Mouse (Mus musculus) left cerebral cortex, adult 8-10 months (tissue): ENCODE measurements around the gene Arhgap6. TPM values are rescaled to one million over a fixed set of nuclear protein-coding genes. Genes with fewer than 3 reads are reported as not detected.

Experiments
- DNase-seq, 2 experiments: peaks; one replicate each; pipeline ENCODE4 v3.0.0; 2022; ENCODE audit warnings: low spot score in 2 of 2
- total RNA-seq, 4 experiments: library from RNA; stranded (reverse); gene quantifications; 2 replicates each; pipeline ENCODE4 v1.2.4; 2022

Gene Arhgap6
- total RNA-seq, 4 experiments from 2014 or later = 9.2 to 11.1 (median 10.8) TPM

DNA sequence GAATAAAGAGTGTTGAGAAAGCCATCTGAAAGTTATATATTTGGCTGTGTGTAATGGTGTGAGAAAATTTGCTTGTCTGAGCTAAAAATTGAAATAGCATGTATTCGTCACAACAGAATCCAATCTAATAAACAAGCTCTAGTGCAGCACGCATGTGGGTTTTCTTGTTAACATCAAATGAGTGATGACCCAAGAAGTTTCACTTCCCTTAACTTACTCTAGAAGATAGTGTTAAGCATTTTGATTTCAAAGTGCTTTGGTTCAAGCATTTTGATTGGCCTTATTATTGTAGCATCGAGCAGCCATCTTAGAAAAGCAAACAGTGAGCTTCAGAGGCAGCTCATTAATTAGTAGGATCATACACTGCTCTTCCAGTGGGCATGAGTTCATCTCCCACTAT, 315.1 kb downstream of the Arhgap6 start:
- DNase-seq = no peak

DNA sequence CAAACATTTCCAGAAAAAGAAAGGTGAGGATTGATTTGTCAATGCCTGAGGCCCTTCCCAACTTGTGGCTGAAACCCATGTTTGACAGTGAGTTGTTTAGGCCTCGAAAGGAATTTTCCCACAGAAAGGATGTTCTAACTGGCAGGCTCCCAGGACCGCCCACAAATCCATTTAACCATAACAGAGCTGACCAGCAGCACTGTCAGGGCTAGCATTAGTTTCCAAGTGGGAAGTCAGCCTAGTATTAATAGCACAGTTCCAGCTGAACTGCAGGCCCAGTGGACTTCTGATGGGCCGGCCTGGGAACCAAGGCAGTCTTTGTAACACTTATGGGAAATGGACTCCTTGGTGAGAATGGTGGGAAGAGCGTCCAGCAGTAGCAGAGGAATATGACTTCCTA, 317.8 kb downstream of the Arhgap6 start:
- DNase-seq = no peak

DNA sequence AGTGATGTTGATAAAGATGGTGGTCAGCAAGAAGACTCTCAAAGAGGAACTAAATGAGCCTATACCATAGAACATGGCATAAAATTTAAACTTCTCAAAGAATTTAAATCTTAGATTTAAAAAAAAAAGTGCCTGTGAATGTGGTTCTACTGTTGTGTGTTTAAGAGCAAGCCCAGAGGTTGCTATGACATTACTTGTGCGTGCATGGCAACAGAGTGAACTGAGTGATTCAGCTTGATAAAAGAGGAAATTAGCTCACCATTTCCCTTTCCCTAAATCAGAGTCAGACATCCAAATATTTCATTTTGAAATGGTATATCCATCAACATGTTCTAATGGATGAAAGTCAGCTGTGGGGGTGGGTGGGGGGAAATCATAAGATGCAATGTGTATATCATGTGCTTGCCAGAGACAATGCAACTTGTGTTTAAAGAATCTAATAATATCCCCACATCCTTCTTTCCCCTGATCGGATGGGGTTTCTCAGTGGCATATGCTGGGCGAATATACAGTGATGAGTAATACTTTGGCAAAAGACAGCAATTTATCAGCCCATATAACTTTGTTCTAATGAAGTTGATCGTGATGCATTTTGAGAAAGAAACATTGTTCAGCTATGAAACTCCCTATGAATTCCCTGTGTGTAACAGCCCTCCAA, 328.3 kb downstream of the Arhgap6 start:
- no peak for DNase-seq

DNA sequence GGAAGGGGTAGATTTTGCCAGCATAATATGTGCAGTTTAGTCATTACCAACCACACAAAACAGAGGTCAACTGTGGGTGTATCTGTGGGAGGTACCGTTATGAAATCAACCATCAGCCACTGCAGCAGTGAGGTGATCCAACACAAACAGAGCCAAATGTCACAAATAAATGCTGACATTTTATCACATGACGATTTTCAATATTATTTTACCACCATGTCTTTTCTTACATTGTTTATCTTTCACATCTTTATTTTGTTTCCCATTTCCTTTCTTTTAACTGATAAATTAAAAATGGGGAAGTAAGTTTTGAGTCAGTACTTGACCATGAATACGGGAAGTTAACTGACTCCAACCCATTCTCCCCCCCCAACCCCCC, 328.9 kb downstream of the Arhgap6 start:
- DNase-seq = no peak

DNA sequence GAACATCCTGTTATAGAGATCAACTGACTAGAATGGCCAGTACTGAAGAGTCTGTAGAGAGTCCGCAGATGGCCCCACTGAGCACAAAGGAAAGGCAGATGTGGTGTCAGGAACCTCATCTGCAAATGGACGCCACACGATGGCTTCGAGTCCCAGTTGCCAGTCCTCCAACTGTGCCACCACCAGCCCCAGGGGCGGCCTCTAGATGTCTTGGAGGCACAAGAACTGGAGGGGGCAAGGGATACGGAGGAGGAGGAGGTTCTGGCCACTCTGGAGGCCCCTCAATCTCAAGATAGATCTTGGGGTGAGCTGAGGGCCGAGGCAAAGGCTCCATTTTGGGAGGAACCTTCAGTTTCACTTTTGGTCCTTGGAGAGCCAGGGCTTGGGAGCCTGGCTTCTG, 344.9 kb downstream of the Arhgap6 start:
- DNase-seq = no peak

DNA sequence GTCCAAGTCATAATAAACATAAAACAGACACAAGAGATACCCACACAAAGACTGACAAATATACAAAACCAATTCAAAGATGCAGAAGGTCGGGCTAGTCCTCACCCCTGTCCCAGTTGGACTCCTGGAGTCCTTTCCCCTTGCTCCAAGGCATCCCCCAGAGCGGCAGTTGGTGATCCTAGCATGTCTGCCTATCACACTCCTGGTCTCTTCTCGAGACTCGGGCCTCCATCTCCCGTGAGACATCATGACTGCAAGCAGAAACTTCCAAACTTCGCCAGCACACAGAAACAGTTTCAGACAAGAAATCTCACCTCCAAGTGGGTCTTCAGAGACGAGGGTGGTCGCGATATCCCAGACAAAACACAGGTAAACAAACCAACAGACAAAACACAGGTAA, 345.6 kb downstream of the Arhgap6 start:
- DNase-seq = no peak

DNA sequence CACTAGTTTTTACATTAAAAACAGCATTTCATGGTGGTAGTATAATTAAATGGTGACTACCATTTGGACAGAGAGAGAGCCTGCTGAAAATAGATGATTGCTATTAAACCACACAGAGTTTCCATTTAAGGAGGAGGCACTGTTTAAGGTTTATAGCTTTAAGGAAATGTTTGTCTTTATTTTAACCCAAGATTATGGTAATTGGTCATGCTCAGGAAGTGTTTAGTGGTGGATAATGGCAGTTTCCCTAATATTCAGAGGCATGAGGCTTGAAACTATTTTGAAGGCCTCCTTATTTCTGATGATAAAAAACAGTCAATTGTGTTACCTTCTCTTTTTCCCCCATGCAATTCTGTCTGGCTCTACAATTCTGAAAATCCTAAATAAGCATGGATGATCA, 358.9 kb downstream of the Arhgap6 start:
- no peak for DNase-seq

DNA sequence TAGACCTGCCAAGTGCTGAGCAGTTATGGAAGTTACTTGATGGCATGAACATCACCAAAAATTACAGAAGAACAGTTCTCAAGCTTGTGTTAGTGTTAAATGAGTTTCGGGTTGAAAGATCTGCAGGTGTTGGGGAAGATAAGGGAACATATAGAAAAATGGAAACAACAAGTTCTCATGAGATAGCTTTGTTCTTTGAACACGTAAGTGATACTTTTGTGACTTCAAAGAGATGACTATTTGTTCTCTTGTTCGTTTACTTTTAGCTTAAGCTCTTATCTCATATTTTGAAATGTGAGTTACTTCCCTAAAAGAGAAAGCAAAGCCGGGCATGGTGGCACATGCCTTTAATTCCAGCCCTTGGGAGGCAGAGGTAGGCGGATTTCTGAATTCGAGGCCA, 363.5 kb downstream of the Arhgap6 start:
- no peak for DNase-seq

DNA sequence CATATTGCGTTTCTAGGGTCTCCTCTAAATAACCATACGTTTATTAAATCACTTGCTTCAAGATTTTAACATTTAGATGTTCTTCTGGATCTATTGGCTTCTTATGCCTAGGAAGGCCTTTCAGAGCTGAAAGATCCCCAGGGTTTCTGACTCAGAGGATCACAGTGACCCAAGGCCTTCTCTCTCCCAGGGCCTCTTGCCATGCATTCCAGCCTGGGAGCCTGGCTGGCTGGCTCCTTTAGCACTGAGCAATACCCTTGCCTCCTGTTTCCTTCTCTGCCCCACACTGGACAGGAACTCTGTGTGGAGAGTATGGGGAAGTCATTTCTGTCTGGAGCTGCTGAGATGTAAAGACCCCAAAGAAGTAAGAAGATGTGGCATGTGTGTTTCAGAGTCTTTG, 376.1 kb downstream of the Arhgap6 start:
- no peak for DNase-seq

DNA sequence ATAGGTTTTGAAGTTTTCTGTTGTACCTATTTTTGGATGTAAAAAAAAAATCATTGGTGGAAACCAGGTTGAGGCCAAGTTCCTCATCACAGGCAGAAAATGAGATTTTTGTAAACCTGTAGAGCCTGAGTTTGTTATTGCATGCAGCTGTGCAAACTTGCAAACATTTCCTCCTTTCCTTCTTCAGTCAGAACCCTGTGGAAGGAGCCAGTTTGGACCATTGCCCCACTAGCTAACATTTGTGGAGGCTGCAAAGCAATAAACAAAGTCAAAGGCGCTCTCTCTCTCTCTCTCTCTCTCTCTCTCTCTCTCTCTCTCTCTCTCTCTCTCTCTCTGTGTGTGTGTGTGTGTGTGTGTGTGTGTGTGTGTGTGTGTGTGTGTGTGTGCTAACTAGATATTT, 378.9 kb downstream of the Arhgap6 start:
- DNase-seq = no peak

DNA sequence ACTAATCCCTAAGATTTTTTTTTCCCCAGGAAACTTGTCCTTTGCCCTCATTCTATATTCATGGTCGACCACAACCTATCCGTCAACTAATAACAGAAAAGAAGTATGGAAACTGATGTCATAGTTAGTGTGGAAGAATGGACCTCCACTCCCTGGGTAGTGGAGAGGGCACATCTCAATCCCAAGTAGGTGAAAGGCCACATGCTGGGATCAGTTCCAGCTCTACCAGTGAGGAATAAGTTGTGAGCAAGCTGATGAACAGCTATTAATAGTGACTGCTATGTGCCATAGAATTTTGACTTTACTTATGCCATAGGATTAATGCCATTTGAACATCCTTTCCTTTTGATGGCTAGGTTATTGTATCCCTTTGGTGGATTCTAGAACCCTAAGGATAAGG, 383.7 kb downstream of the Arhgap6 start:
- DNase-seq = no peak

DNA sequence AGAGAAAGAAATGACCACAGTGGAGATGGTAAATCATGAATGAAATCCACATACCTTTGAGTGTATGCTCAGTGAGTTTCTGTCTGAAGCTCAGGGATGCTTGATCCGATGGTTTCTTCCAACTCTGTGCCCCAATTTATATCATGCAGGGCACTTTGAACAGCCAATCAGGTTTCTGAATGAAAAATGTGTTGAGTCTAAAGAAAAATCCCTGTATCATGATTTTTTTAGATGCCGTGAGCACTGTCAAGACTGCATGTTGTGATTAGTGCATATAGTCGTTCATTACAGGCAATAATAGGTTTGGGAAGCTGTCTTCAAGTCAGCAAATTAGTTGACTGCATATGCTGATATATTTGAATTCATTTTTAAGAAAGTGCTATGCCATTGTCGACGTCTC, 392.2 kb downstream of the Arhgap6 start, which contains the start of gene Amelx:
Gene Amelx (minus strand): TSS at position 101 of the 400 bp plus-strand sequence.
- DNase-seq = no peak

DNA sequence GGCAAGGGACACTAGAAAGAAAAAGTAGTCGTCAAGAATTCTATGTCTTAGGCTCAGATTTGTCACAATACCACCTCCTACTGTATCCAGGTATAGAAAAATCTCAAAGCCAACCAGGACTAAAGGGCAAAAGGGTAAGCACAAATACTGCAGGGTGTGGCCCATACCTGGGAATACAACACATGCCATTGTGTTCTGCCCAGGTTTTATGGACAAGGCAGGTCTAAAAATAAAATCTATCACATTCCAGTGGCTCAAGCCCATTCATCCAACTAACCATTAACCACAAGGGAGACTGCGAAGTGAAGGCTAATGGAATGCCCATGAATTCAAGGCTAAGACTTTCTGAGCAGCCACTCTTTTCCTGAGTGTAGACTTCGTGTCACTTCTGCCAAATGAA, 415.1 kb downstream of the Arhgap6 start:
- DNase-seq = no peak

DNA sequence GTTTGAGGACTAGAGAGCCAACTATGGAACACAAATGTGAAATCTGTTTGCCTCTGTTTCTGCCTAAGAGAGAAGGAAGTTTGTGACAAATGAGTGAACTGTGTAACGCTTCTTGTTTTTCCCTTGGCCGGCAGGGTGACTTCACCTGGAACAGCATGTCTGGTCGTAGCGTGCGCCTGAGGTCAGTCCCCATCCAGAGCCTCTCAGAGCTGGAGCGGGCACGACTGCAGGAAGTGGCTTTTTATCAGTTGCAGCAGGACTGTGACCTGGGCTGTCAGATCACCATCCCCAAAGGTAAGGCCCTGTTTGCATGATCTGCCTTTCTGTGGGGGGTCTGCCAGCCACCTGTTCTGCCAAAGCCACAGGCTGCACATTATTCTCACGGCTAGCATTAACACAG, 425.2 kb downstream of the Arhgap6 start:
- no peak for DNase-seq

DNA sequence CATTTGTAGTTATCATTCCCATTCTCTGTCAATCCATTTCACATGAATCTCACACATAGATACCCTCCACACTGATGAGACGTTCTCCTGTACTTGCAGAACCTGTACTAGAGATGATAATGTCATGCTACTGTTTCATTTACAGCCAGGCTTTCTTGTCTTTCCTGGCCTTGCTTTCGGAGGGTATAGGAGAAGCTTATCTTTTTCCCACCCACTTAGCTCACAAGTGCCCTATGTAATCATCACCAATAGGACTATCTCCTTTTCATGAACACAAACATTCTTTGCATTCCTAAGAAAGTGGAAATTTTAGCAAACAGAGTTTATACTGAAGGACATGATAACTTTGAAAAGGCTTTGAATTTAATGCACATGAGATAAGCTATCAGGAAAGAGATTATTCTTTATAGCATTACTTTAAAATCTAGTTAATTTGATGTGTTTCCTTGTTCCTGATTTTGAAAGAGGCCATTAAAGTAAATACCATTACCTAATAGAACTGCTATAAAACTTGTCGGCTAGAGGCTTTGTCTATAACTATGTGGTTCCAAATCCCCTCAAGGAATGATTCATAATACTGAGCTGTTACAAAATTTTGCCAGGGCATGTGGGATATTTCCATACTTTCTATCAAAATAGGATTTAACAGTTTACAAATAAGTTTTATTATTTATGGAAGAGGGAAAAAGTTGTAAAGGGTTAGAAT, 427.6 kb downstream of the Arhgap6 start:
- no peak for DNase-seq

DNA sequence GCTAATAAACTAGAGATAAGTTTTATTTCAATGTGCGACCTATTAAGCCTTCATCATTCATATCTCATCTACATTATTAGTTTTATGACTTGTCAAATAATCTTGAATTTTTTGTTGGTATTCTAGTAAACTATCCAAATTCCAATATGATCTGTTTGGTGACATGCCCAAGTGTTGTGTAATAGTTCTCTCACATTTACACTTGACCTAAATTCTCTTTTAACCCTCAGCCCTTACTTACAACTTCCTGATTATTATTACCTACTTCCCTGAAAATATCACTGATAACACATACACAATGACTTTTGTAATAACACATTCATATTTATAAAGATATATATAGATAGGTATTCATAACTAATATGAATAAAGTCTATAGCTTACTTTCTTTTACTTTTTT, 461.0 kb downstream of the Arhgap6 start:
- DNase-seq = no peak

DNA sequence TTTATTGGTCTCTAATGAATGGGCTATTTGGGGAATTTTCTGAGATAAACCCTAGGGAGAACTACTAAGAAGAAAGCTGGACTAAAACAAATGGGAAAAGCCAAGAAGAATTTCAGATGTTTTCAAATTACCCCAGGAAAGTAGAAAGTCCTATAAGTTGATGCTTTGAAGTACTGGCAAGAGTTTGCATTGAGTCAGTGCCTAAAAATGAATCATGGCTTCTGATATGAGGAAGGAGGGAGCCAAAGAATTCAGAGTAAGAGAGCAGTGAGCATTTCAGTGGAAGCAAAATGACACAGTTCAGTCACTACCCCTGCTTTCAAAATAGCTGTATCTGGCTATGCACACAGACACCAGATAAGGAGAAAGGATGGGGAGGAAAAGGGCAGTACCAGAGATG, 461.8 kb downstream of the Arhgap6 start:
- no peak for DNase-seq

DNA sequence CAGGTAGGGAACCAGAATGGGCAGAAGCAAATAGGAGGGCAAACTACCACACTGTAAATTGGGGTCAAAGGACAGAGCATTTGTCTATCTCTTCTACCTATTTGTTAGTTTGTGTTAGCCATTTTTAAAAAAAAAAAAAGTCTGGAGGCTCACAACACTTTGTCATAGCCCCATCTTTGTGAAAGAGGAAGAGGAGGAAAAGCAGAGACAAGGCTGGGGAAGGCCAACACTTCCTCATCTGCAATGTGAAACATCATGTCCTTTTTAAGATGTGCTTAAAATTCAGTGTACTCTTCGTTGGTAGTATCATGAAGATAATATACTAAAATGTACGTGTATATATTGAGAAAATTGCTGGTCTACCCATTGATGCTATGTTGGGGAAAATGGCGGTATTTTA, 466.1 kb downstream of the Arhgap6 start:
- no peak for DNase-seq

DNA sequence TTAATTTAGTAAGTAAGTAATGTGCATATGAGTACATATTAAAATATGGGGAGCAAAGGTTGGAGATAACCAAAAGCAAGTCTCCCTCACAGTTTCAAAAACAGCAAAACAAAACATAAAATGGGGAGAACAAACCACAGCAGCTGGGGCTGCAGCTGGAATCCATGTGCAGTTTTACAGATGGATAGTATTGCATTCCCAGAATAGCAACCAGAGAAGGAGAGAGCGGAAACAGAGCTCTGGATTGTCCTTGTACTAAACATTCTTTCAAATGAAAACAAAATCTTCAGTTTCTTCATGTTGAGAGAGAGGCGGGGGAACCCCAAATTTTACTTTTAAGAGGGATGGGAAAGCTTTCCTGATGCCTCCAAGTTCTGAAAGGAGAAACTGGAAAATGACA, 467.3 kb downstream of the Arhgap6 start:
- DNase-seq = no peak

DNA sequence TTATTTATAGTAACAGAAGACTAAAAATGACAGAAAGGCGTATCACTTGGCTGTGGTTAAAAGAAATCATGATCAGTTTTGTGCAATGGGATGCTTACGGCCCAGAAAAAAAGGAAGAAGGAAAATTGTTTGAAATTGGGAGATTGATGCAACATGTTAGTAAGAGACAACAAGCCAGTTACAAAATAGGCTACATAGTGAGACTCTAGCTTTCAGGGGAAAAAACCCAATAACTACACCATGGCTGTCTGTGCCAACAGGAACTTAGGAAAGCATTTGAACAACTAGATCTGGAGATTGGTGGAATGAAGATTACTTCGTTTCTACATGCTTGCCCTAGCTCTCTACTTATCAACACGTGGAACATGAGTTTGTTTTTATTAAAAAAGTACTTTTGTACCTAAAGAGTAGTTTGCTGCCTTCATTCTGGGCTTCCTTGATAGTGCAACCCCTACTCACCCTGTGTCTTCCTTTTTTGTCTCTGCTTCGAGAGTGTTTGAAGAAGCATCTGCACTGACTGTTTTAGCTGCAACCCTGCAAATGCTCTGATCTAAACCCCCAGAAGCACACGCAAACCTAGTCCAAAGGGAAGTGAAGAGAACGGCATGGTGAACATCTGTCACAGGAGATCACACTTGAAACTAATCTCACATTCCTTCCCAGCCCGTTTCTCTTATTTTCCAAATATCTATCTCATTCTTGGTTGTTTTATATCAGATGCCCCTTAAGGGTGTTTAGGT, 468.7 kb downstream of the Arhgap6 start:
- DNase-seq = no peak

DNA sequence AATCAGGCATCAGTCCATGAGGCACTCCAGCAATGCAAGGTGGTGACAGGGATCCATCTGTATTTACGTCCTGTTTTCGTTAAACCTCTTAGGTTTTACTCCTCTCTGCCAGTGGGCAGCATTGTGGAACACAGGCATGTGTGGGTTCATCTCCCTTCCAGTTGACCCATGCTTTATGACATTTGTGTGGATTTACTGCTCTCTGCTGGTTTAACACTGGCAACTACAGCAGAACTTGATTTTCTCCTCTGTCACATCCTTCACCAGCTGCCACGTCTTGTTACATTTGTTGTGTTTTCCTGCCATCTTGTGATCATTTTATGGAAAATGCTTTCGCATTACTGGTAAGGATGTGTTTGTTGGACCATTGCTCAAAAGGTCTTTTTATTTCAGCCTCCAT, 504.7 kb downstream of the Arhgap6 start:
- no peak for DNase-seq

DNA sequence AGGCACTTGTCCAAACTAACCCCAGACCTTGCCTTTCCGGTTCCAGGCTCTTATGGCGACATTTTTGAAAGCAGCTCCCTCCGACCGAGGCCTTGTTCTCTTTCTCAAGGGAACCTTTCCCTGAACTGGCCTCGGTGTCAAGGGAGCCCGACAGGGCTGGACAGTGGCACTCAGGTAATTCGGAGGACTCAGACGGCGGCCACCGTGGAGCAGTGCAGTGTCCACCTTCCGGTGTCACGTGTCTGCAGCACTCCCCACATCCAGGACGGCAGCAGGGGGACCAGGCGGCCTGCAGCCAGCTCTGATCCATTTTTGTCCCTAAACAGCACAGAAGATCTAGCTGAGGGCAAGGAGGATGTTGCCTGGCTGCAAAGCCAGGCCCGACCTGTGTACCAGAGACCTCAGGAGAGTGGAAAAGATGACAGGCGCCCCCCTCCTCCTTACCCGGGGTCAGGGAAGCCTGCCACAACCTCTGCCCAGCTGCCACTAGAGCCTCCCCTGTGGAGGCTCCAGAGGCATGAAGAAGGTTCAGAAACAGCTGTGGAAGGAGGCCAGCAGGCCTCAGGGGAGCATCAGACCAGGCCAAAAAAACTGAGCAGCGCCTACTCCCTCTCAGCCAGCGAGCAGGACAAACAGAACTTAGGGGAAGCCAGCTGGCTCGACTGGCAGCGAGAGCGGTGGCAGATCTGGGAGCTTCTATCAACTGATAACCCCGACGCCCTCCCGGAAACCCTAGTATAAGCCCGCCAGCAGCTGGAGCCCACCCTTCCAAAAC, 507.6 kb downstream of the Arhgap6 start:
- no peak for DNase-seq
